Mouse (Mus musculus) lung, postnatal 0 days (tissue): ENCODE measurements at regions not wholly inside any gene's neighbourhood (a gene's known extent, or its start where the extent isn't known, plus 50 kb on each side); places are given as distances from the start of the nearest gene placed in this dataset.

Experiments
- CTCF ChIP-seq: IDR thresholded peaks from 2 replicates; pipeline ENCODE4 v1.5.1; 2016; ENCODE audit warnings: antibody characterized with exemption, mild to moderate bottlenecking
- EP300 ChIP-seq: IDR thresholded peaks from 2 replicates; pipeline ENCODE4 v1.6.1; 2016; ENCODE audit warnings: antibody characterized with exemption, mild to moderate bottlenecking, control low read depth

DNA sequence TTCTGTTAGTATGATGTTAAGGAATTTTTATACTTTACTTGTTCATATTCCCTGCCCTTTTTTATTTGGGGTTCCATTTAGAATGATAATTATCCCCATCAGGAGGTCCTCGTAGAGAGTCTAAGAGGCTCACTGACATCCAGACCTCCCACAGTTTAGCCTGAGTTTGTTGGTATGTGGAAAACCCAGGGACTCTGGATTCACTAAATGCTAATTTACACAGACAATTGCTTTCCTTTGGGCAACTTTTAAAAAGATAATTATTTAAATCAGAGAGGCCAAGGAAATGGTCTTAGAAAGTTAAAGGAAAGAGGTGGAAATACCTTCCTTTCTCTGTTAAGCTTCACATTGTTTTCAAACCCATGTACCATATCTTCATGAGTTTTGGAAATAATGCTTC lies 312.7 kb upstream of the Xrcc4 start:
- TF ChIP-seq CTCF (no peak), EP300 (no peak)
